Mouse (Mus musculus): Measurements from ENCODE around the gene Bcl7c. TPM values are rescaled to one million over a fixed set of nuclear protein-coding genes. Genes with fewer than 3 reads are reported as not detected.

Gene Bcl7c
- polyA plus RNA-seq, 1 experiment from 2014 or later, result 34.1 TPM

DNA sequence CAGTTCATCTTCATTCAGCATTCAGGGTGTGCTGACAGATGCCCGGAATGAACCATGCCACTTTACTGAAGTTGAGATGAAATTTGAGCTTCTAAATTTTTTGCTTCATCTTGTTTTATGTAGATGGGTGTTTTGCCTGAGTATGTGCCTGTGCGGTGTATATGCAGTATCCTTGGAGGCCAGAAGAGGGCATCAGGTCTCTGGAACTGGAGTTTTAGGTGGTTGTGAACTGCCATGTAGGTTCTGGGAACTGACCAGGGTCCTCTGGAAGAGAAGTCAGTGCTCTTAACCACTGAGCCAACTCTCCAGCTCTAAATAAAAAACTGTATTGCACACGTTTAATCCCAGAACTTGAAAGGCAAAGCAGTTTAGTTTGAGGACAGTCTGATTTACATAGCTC is 47.9 kb downstream of the Bcl7c start:
- no peaks in the 10 kb centered on the region for H3K36me3 ChIP-seq (ENCODE audit: insufficient read depth, low read length)
- 84% methylated on average over 3 of the region's 3 CpGs for WGBS
- ATAC-seq (no peak), DNase-seq (ENCODE audit: low spot score) (no peak)
- no peaks in the 10 kb centered on the region for H3K4me1 ChIP-seq (ENCODE audit: insufficient read depth, low read depth, low read length)
- no peaks in the 10 kb centered on the region for H3K9me3 ChIP-seq (ENCODE audit: low read length)
- TF ChIP-seq EP300 (IDR thresholded peaks at IDR 0.05), result no peak
- no peak for TF ChIP-seq CTCF (IDR thresholded peaks at IDR 0.05)
- H3K9ac ChIP-seq (replicated peaks; ENCODE audit: low read depth), result no peak overlapping the region
- H3K27ac ChIP-seq (ENCODE audit: low read length), result no peak overlapping the region
- no peak overlapping the region for H3K4me2 ChIP-seq (replicated peaks; ENCODE audit: low read depth, low read length)
- no peaks in the 10 kb centered on the region for H3K27me3 ChIP-seq (replicated peaks; ENCODE audit: insufficient read depth, low read length)
- no peak overlapping the region for H3K4me3 ChIP-seq (ENCODE audit: low read depth, low read length)

GRCm38 (mm10) chr7:127656946-127657345 is 51.8 kb downstream of the Bcl7c start:
- ATAC-seq (no peak), DNase-seq (ENCODE audit: low spot score) (peak; percentile 52)
- no peaks in the 10 kb centered on the region for H3K9me3 ChIP-seq (ENCODE audit: low read length)
- peak; percentile 76 for TF ChIP-seq CTCF (IDR thresholded peaks at IDR 0.05)
- no peak for TF ChIP-seq EP300 (IDR thresholded peaks at IDR 0.05)
- H3K4me3 ChIP-seq (ENCODE audit: low read depth, low read length), result no peak overlapping the region
- no peaks in the 10 kb centered on the region for H3K27me3 ChIP-seq (replicated peaks; ENCODE audit: insufficient read depth, low read length)
- no peaks in the 10 kb centered on the region for H3K36me3 ChIP-seq (ENCODE audit: insufficient read depth, low read length)
- 31% methylated on average over 4 of the region's 4 CpGs for WGBS
- H3K27ac ChIP-seq (ENCODE audit: low read length), result no peak overlapping the region
- H3K9ac ChIP-seq (replicated peaks; ENCODE audit: low read depth), result no peak overlapping the region
- H3K4me2 ChIP-seq (replicated peaks; ENCODE audit: low read depth, low read length), result no peak overlapping the region
- H3K4me1 ChIP-seq (ENCODE audit: insufficient read depth, low read depth, low read length), result no peaks in the 10 kb centered on the region

DNA sequence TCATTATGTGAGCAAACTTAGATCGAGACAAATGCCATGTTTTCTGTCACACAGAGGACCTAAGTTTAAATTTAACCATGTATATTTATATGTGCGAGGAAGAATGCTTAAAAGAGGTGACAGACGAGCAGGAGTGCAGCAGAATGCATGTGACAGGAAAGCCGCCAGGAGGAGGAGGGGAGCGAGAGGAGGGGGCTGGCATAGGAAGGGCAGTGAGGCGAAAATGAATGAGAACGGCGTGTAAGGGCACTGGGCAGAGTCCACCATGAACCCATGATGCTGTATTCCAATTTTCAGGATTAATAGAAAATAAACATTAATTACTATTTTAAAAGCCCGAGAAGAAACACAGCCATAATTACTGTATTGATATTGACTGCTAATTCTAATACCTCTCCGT is 54.4 kb downstream of the Bcl7c start:
- no peaks in the 10 kb centered on the region for H3K9me3 ChIP-seq (ENCODE audit: low read length)
- no peaks in the 10 kb centered on the region for H3K4me1 ChIP-seq (ENCODE audit: insufficient read depth, low read depth, low read length)
- no peaks in the 10 kb centered on the region for H3K27me3 ChIP-seq (replicated peaks; ENCODE audit: insufficient read depth, low read length)
- DNase-seq (ENCODE audit: low spot score), result no peak
- TF ChIP-seq CTCF (IDR thresholded peaks at IDR 0.05), result no peak
- TF ChIP-seq EP300 (IDR thresholded peaks at IDR 0.05), result no peak
- H3K36me3 ChIP-seq (ENCODE audit: insufficient read depth, low read length), result no peaks in the 10 kb centered on the region
- no peak overlapping the region for H3K27ac ChIP-seq (ENCODE audit: low read length)
- WGBS, result 61% methylated on average over 10 of the region's 10 CpGs
- no peak overlapping the region for H3K4me2 ChIP-seq (replicated peaks; ENCODE audit: low read depth, low read length)
- H3K9ac ChIP-seq (replicated peaks; ENCODE audit: low read depth), result no peak overlapping the region
- H3K4me3 ChIP-seq (ENCODE audit: low read depth, low read length), result no peak overlapping the region
- no peak for ATAC-seq

DNA sequence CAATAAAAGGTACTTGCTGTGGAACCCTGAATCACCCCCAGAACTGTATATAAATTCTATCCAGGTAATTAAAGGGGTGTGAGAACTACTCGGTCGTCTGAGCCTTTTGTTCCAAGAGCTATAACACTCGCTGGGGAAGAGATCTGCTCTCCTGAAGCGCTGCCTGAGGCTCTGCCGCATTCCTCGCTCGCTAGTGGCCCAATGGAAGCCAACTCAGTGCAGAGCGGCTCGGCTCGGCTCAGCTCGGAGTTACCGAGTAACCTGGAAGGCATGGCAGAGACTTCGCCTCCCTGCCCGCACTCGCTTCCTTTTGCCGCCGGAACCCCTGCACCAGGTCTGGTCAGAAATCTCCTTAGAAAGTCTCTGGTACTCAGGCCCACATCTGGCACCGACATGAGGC is 56.7 kb downstream of the Bcl7c start:
- Histone ChIP-seq H3K36me3 (ENCODE audit: insufficient read depth, low read length) (no peaks in the 10 kb centered on the region), H3K9me3 (ENCODE audit: low read length) (no peaks in the 10 kb centered on the region), H3K9ac (replicated peaks; ENCODE audit: low read depth) (no peak overlapping the region), H3K4me3 (ENCODE audit: low read depth, low read length) (no peak overlapping the region), H3K27ac (ENCODE audit: low read length) (no peak overlapping the region), H3K27me3 (replicated peaks; ENCODE audit: insufficient read depth, low read length) (no peaks in the 10 kb centered on the region), H3K4me1 (ENCODE audit: insufficient read depth, low read depth, low read length) (no peaks in the 10 kb centered on the region), H3K4me2 (replicated peaks; ENCODE audit: low read depth, low read length) (peak overlapping the region; percentile 34)
- no peak for DNase-seq (ENCODE audit: low spot score)
- peak; percentile 37; the same call in 1 of the 2 replicates for ATAC-seq
- WGBS, result 15% methylated on average over 18 of the region's 18 CpGs
- no peak for TF ChIP-seq EP300 (IDR thresholded peaks at IDR 0.05)
- no peak for TF ChIP-seq CTCF (IDR thresholded peaks at IDR 0.05)

- 75% methylated on average over 2 of the region's 3 CpGs for WGBS
- no peak overlapping the region for H3K4me3 ChIP-seq (ENCODE audit: low read depth, low read length)
These were observed 57.1 kb downstream of the Bcl7c start for GRCm38 (mm10) chr7:127651624-127652023.

DNA sequence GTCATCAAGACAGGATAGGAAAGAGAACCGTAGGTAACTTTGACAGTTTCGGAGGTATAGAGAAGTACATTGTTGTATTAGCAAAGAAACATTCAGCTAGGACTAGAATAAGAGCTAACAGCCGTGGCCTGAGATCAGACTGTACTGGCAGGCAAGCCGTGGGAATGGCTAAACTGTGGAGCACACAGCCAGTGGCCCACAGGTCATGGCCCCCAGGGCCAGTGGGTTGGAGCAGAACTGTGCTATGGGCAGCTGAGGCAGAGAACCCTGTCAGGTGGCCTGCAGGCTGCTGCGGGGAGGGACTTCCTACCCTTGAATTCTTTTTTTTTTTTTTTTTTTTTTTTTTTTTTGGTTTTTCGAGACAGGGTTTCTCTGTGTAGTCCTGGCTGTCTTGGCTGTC is 59.5 kb downstream of the Bcl7c start:
- no peaks in the 10 kb centered on the region for H3K9me3 ChIP-seq (ENCODE audit: low read length)
- no peak for ATAC-seq
- TF ChIP-seq EP300 (IDR thresholded peaks at IDR 0.05), result no peak
- TF ChIP-seq CTCF (IDR thresholded peaks at IDR 0.05), result no peak
- no peaks in the 10 kb centered on the region for H3K4me1 ChIP-seq (ENCODE audit: insufficient read depth, low read depth, low read length)
- H3K9ac ChIP-seq (replicated peaks; ENCODE audit: low read depth), result no peak overlapping the region
- no peak overlapping the region for H3K4me2 ChIP-seq (replicated peaks; ENCODE audit: low read depth, low read length)
- H3K36me3 ChIP-seq (ENCODE audit: insufficient read depth, low read length), result no peaks in the 10 kb centered on the region
- H3K4me3 ChIP-seq (ENCODE audit: low read depth, low read length), result no peak overlapping the region
- no peaks in the 10 kb centered on the region for H3K27me3 ChIP-seq (replicated peaks; ENCODE audit: insufficient read depth, low read length)
- DNase-seq (ENCODE audit: low spot score), result no peak
- WGBS, result 62% methylated on average over 6 of the region's 6 CpGs
- no peak overlapping the region for H3K27ac ChIP-seq (ENCODE audit: low read length)

More at GRCm38 (mm10) chr7:127651624-127652023, 57.1 kb downstream of the Bcl7c start:
- Histone ChIP-seq H3K9ac (replicated peaks; ENCODE audit: low read depth) (no peak overlapping the region), H3K4me2 (replicated peaks; ENCODE audit: low read depth, low read length) (no peak overlapping the region; the same call in 1 of the 2 replicates), H3K27me3 (replicated peaks; ENCODE audit: insufficient read depth, low read length) (no peaks in the 10 kb centered on the region), H3K9me3 (ENCODE audit: low read length) (no peaks in the 10 kb centered on the region), H3K4me1 (ENCODE audit: insufficient read depth, low read depth, low read length) (no peaks in the 10 kb centered on the region), H3K36me3 (ENCODE audit: insufficient read depth, low read length) (no peaks in the 10 kb centered on the region), H3K27ac (ENCODE audit: low read length) (no peak overlapping the region)
- DNase-seq (ENCODE audit: low spot score), result no peak
- TF ChIP-seq CTCF (IDR thresholded peaks at IDR 0.05) (no peak), EP300 (IDR thresholded peaks at IDR 0.05) (no peak)
- ATAC-seq, result no peak
